Mouse (Mus musculus): ENCODE measurements around the gene Dhdh.
"Not testable (repeated sequence)": the region's sequence is repeated elsewhere in the genome, so short reads cannot be mapped to it uniquely, and the experiment has no call there.

Gene Dhdh

DNA sequence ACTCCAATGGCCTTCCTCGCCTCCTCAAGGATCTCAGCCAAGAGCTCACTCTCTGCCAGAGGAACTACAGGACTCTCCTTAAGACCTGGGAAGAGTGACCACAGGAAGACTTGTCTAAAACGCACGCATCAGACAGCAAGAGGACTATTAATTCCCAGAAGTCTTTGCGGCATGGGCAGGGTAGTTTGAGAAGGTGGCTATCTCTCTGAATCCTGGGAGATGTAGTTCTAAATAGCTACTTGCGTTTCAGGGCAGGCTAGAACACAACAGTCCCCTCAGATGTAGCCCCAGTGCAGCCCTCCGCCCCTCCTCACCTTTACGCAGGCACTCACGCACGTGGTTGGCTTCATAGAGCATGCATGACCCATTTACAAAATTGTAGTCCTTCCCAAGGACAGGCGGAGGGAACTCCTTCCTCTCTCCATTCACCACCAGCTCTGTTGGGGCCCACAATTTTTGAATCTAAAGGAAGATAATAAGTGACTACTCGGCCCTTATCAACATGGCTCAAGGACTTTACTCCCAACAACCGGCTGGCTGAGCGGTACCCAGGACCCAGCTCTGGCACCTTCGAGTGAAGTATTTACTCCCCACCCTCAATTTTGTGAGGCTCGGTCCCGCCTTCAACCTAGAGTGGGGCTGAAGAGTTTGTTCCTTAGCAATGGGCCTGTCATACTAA is 13.2 kb downstream of the Dhdh start:
- DNase-seq (ENCODE audit: low read depth, low spot score): peak; percentile 83

DNA sequence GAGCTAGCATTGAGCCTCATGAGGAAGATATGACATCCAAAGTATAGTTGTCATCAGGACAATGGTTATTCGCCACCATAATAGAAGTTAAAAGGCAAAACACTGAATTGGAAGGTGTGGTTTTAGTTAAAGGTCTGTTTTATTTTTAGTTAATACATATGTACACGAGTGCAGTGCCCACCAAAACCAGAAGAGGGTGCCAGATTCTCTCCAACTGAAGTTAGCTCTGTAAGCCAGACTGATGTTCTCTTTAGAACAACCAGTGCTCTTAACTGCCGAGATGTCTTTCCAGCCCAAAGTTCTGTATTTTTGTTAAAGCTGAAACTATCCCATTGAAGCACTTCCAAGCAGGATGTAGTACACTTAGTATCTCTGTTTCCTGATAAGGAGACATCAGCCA is 17.7 kb downstream of the Dhdh start:
- DNase-seq (ENCODE audit: low read depth, low spot score): peak; percentile 74

GRCm38 (mm10) chr7:45467090-45467670 is 21.4 kb downstream of the Dhdh start:
- DNase-seq (ENCODE audit: low read depth, low spot score): peak; percentile 75

DNA sequence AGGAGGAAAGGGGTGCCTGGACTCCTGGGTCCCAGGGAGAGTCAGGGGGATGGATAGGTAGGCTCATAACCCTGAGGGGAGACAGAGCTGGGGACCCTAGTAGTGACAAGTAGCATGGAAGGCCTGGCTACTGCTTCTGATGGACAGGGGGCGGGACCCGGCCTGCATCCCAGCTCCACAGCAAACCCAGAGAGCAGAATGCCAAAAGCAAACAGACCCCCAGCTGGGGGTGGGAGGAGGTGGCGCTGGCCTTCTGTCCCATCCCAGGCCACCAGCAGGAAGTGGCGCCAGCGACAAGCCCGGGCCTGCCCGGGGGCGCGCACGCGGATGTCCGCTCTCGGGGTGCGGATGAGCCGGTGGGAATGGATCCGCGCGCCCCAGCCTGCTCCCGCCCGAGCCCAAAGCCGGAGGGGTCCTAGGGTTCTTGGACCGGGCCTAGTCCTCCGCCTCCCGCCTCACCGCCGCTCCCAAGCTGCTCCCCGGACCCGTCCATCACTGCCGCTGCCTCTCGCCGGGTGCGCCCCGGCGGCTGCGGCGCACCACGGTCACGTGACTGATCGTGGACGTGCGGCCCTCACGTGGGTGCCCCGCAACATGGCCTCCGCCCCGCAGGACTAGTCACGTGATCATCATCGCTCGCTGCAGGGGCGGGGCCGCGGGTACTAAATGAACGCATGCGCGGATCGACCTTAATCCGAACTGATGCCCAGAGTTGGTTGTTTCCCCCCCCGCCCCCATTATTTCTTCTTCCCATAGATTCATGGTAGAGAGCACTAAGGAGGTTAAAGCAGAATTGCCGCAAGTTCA is 22.1 kb downstream of the Dhdh start, which contains the start of gene Bax:
Gene Bax (minus strand): TSS at position 616 of the 807 bp plus-strand sequence.
- DNase-seq (ENCODE audit: low read depth, low spot score): peak; percentile 97

GRCm38 (mm10) chr7:45465549-45465948 is 23.1 kb downstream of the Dhdh start:
- DNase-seq (ENCODE audit: low read depth, low spot score): peak; percentile 72

- no peak for DNase-seq (ENCODE audit: low read depth, low spot score)
Observed at GRCm38 (mm10) chr7:45465112-45465511, 23.5 kb downstream of the Dhdh start.

- DNase-seq (ENCODE audit: low read depth, low spot score): no peak
Observed at GRCm38 (mm10) chr7:45463987-45464778, 24.4 kb downstream of the Dhdh start.

DNA sequence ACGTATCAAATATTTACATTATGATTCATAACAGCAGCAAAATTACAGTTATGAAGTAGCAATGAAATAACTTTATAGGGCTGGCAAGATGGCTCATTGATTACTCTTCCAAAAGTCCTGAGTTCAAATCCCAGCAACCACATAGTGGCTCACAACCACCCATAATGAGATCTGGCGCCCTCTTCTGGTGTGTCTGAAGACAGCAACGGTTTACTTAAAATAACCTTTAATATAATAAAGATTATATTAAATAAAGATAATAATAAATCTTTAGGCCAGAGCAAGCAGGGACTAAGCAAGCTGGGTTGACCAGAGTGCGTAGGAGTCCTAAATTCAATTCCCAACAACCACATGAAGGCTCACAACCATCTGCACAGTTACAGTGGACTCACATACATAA is 25.7 kb downstream of the Dhdh start:
- not testable (repeated sequence) for DNase-seq (ENCODE audit: low read depth, low spot score)

GRCm38 (mm10) chr7:45462325-45462724 is 26.3 kb downstream of the Dhdh start:
- DNase-seq (ENCODE audit: low read depth, low spot score): peak; percentile 63

- DNase-seq (ENCODE audit: low read depth, low spot score): no peak
Observed at GRCm38 (mm10) chr7:45461781-45462180, 26.8 kb downstream of the Dhdh start.

- DNase-seq (ENCODE audit: low read depth, low spot score): peak; percentile 73
Observed at GRCm38 (mm10) chr7:45461326-45461725, 27.3 kb downstream of the Dhdh start.

- DNase-seq (ENCODE audit: low read depth, low spot score): peak; percentile 74
Observed at GRCm38 (mm10) chr7:45460860-45461314, 27.7 kb downstream of the Dhdh start.

GRCm38 (mm10) chr7:45460377-45460776 is 28.2 kb downstream of the Dhdh start:
- DNase-seq (ENCODE audit: low read depth, low spot score): no peak

DNA sequence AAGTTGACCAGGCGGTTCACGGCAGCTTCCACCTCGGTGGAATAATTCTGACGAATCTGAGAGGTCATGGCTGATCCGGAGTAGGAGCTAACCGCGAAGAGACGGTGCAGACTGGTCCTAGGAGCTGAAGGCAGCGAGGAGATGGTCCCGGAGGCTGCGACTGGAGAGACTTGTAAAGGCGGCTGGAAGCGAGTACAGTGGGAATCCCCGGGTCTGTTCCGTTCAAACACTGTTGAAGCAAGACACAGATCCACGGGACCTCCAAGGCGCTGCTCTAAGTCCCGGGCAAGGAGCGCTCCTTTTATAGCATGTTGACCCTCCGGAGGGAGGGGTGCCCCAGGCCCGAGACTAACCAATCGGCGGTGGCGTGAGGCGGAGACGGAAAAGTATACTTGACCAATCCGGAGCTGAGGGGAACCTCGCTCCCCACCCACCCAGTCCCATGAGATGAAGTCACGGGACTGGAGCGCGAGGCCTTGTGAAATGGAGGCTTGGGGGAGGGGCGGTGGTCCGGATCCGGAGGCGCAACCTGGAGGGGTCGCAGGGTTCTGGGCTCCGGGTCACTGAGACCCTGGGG is 29.0 kb downstream of the Dhdh start, which contains the start of gene Ftl1:
Gene Ftl1 (minus strand): TSS at position 321 of the 577 bp plus-strand sequence.
- DNase-seq (ENCODE audit: low read depth, low spot score): peak; percentile 99

DNA sequence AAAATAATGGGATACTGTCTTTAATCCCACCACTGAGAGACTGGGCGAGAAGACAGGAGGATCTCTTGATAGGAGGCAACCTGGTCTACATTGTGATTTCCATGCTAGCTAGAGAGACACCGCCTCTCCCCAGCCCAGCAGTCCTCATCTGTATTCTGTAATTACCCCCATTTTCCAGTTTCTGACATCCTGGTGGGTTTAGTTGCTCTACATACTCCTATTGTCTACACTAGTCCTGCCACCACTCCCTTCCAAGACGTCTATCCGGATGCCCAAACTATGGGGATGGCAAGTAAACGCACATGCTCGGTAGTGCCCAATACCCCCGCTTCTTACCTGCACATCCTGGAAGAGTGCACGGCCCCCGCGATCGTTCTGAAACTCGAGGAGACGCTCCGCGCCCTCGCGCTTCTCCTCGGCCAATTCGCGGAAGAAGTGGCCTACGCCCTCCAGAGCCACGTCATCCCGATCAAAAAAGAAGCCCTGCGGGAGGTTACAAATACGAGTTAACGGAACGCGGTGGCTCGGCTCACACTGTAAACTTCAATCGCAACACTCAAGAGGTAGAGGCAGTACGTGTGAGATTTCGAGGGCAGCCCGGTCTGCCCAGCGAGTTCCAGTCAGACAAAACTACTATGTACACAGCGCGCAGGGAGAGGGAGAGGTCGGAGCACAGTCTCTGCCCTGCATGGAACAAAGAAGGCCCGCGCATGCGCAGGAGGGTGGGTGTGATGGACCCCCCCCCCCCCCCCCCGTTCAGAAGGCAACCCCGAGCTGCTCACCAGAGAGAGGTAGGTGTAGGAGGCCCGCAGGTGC is 29.6 kb downstream of the Dhdh start:
- DNase-seq (ENCODE audit: low read depth, low spot score): peak; percentile 73

DNA sequence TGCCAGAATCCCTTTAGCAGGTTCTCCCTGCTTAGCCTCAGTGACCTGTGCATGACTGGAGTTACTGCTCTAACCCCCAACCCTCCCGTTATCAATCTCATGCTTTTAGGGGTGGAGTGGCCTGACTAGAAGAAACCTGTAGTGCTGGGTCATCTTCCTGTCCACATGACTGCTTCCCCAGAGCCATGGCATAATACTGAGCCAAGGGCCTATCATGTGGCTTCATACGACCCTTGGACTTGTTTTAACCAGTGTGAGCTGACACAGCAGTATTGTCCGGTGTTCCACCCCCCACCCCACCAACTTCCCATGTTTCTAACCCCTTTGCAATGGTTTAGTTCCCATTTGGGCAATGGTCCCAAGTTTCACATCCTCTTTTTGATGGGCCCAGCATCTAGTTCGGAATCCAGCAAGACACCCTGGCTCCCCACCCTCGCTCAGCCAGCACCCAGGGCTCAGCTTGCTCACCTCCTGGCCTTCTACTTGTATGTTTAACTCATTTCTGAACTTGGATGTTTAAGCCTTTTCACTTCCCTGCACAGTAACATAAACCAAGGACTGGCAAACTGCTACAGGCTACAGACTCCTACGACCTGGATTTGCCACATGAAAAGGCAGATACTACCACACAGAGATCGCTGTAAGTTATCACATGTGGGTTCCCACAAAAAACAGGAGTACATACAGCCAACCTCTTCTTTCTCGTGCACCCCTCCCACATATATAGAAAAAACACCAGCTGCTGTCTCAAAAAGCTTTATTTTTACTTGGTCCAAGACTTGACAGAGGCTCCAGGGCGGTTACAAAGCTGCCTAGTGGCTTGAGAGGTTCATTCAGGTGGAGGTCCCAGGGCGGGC is 31.2 kb downstream of the Dhdh start:
- DNase-seq (ENCODE audit: low read depth, low spot score): peak; percentile 76

DNA sequence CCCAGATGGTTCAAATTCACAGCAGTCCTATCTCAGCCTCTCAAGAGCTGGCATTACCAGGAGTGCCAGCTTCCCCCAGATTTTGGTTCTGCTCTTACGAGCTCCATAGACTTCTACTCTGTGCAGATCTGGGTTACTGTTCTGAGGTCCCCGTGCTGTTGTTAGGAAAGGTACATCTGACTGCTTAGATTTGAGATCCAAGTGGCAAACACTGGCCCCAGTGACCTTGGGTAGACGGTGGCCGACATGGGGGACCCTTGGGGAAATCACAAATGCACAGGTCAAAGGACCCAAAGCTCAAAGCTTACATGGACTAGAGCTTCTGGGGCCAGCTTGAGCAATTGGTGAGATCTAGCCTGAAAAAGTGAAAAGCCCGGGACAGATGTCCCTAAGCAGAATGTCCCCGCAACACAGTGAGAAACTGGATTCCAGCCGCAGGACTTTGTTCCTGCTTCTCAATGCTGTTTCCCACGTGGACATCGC is 31.8 kb downstream of the Dhdh start:
- DNase-seq (ENCODE audit: low read depth, low spot score): peak; percentile 49

- peak; percentile 67 for DNase-seq (ENCODE audit: low read depth, low spot score)
Observed at GRCm38 (mm10) chr7:45455932-45456696, 32.5 kb downstream of the Dhdh start.

All from ES-CJ7 (cell line).